Mouse (Mus musculus) large intestine, adult 2 months (tissue): ENCODE results near the gene Gbp2b. TPM values are rescaled to one million over a fixed set of nuclear protein-coding genes. Genes with fewer than 3 reads are reported as not detected.
A peak's percentile ranks its signal among the peaks of the same experiment; 100 is the strongest.
"Not testable (repeated sequence)": the region's sequence is repeated elsewhere in the genome, so short reads cannot be mapped to it uniquely, and the experiment has no call there.

ENCODE experiments used
- DNase-seq: peaks from one replicate; pipeline ENCODE4 v3.0.0-alpha.2; 2012; ENCODE audit warnings: low read depth, low spot score
- WGBS: fragments of 180-500 bp; shearing (Covaris S2); methylation state at CpG from one replicate; pipeline ENCODE4 v1.1.7; 2018; 5-methylcytosine and 5-hydroxymethylcytosine counted together
- polyA plus RNA-seq: library from polyadenylated mRNA; depleted of rRNA; stranded (reverse); fragments of >200 nt; gene quantifications from 2 replicates; pipeline ENCODE4 v1.2.3, GENCODE M21; 2012; rRNA removed

Gbp2b gene
- polyA plus RNA-seq, 1 experiment, result 2.7 TPM

GRCm38 (mm10) chr3:142619606-142620005 is 25.0 kb downstream of the Gbp2b start:
- DNase-seq, result no peak
- WGBS, result 47% methylated on average over 1 of the region's 1 CpGs

GRCm38 (mm10) chr3:142620111-142620955 is 25.7 kb downstream of the Gbp2b start, which contains the start of gene Gbp2:
Gbp2 (plus strand) TSS chr3:142620602.
- 3% methylated on average over 4 of the region's 4 CpGs for WGBS
- no peak for DNase-seq

GRCm38 (mm10) chr3:142620956-142621562 is 26.4 kb downstream of the Gbp2b start:
- no peak for DNase-seq
- 38% methylated on average over 3 of the region's 3 CpGs for WGBS

- WGBS, result 24% methylated on average over 8 of the region's 8 CpGs
- no peak for DNase-seq
These were observed 35.7 kb downstream of the Gbp2b start for GRCm38 (mm10) chr3:142630385-142630784.

- DNase-seq, result no peak
These were observed 45.6 kb downstream of the Gbp2b start for GRCm38 (mm10) chr3:142640201-142640600.

GRCm38 (mm10) chr3:142645949-142646348 is 51.3 kb downstream of the Gbp2b start:
- 2% methylated on average over 2 of the region's 2 CpGs for WGBS
- peak; percentile 38 for DNase-seq

More at GRCm38 (mm10) chr3:142640201-142640600, 45.6 kb downstream of the Gbp2b start:
- 4% methylated on average over 9 of the region's 9 CpGs for WGBS

GRCm38 (mm10) chr3:142647836-142648235 is 53.2 kb downstream of the Gbp2b start:
- DNase-seq, result not testable (repeated sequence)

GRCm38 (mm10) chr3:142650205-142650604 is 55.6 kb downstream of the Gbp2b start:
- DNase-seq, result no peak
- 56% methylated on average over 2 of the region's 2 CpGs for WGBS

More at GRCm38 (mm10) chr3:142647836-142648235, 53.2 kb downstream of the Gbp2b start:
- 17% methylated on average over 7 of the region's 7 CpGs for WGBS

GRCm38 (mm10) chr3:142664723-142665122 is 70.1 kb downstream of the Gbp2b start:
- DNase-seq, result no peak
- 92% methylated on average over 8 of the region's 8 CpGs for WGBS

Other genes with a start within 250 kb of the Gbp2b start
- 30.8 and 74.7 TPM in 2 replicates for gene Pdlim5, start 199.2 kb upstream of the Gbp2b start, polyA plus RNA-seq
- 1.8 and 3.1 TPM in 2 replicates for gene Gbp5, start 100.9 kb upstream of the Gbp2b start, polyA plus RNA-seq
- gene Gbp7, start 64.5 kb upstream of the Gbp2b start, polyA plus RNA-seq, result 1.3 and 3.7 TPM in 2 replicates
- gene Gbp3, start 34.8 kb upstream of the Gbp2b start, polyA plus RNA-seq, result 13.8 and 23.7 TPM in 2 replicates
- gene Gbp2, start 25.8 kb downstream of the Gbp2b start, polyA plus RNA-seq, result 19.6 and 19.8 TPM in 2 replicates
- gene Kyat3, start 106.2 kb downstream of the Gbp2b start, polyA plus RNA-seq, result 2.0 and 2.2 TPM in 2 replicates
- 32.7 and 43.3 TPM in 2 replicates for gene Gtf2b, start 170.2 kb downstream of the Gbp2b start, polyA plus RNA-seq